Mouse (Mus musculus) limb, embryonic 15.5 days (tissue): ENCODE results near the gene Rtn1. TPM values are rescaled to one million over a fixed set of nuclear protein-coding genes. Genes with fewer than 3 reads are reported as not detected.

Experiments used
- ATAC-seq: fragments of 200-750 bp; cut with Nextera tagmentation; 2 replicates; pipeline ENCODE4 v1.8.0; 2017; ENCODE audit warnings: low read depth, moderate TSS enrichment; ENCODE audit not compliant: insufficient number of reproducible peaks, low FRiP score, low TSS enrichment
- H3K27ac ChIP-seq: fragments of 300-500 bp; sonication (generic); 2 replicates; pipeline ENCODE4 v1.5.1; 2015; ENCODE audit warnings: moderate library complexity, mild to moderate bottlenecking, inconsistent platforms
- H3K27me3 ChIP-seq: fragments of 300-500 bp; sonication (generic); 2 replicates; pipeline ENCODE4 v1.6.1; 2015; ENCODE audit warnings: inconsistent platforms
- H3K36me3 ChIP-seq: fragments of 300-500 bp; sonication (generic); 2 replicates; pipeline ENCODE4 v1.6.1; 2015; ENCODE audit warnings: inconsistent platforms
- H3K4me1 ChIP-seq: fragments of 300-500 bp; sonication (generic); 2 replicates; pipeline ENCODE4 v1.6.1; 2015; ENCODE audit warnings: inconsistent platforms
- H3K4me2 ChIP-seq: fragments of 300-500 bp; sonication (generic); 2 replicates; pipeline ENCODE4 v1.6.1; 2015; ENCODE audit warnings: mild to moderate bottlenecking, inconsistent platforms
- H3K4me3 ChIP-seq: fragments of 300-500 bp; sonication (generic); 2 replicates; pipeline ENCODE4 v1.5.1; 2015; ENCODE audit warnings: mild to moderate bottlenecking, inconsistent platforms
- H3K9ac ChIP-seq: fragments of 300-500 bp; sonication (generic); 2 replicates; pipeline ENCODE4 v1.6.1; 2015; ENCODE audit warnings: inconsistent platforms
- H3K9me3 ChIP-seq: fragments of 300-500 bp; sonication (generic); 2 replicates; pipeline ENCODE4 v1.6.1; 2016; ENCODE audit warnings: inconsistent platforms
- WGBS: fragments of 180-500 bp; shearing (Covaris S2); methylation state at CpG from one replicate; pipeline ENCODE4 v1.1.7; 2015; 5-methylcytosine and 5-hydroxymethylcytosine counted together
- polyA plus RNA-seq: library from polyadenylated mRNA; unstranded; fragments of >200 nt; fragmentation: Nextera tagmentation; extraction: Ambion mirVana; gene quantifications from 2 replicates; pipeline ENCODE4 v1.2.1, GENCODE M21; 2015

Rtn1 gene
- polyA plus RNA-seq, 1 experiment from 2014 or later: 6.8 TPM

GRCm38 (mm10) chr12:72347184-72347583, 61.7 kb downstream of the Rtn1 start:
- no peaks in the 10 kb centered on the region for H3K9me3 ChIP-seq
- ATAC-seq: no peak
- WGBS: 23% methylated on average over 1 of the region's 1 CpGs
- no peak overlapping the region for H3K4me3 ChIP-seq
- no peak overlapping the region for H3K9ac ChIP-seq
- H3K27me3 ChIP-seq: no peaks in the 10 kb centered on the region
- H3K36me3 ChIP-seq: no peaks in the 10 kb centered on the region
- no peaks in the 10 kb centered on the region for H3K4me1 ChIP-seq
- no peak overlapping the region for H3K4me2 ChIP-seq
- H3K27ac ChIP-seq: no peak overlapping the region

- ATAC-seq: no peak
- Histone ChIP-seq H3K9ac (no peak overlapping the region), H3K36me3 (no peaks in the 10 kb centered on the region), H3K9me3 (no peaks in the 10 kb centered on the region), H3K4me1 (no peaks in the 10 kb centered on the region), H3K4me2 (no peak overlapping the region), H3K27me3 (no peaks in the 10 kb centered on the region), H3K4me3 (no peak overlapping the region), H3K27ac (no peak overlapping the region)
- WGBS: 40% methylated on average over 2 of the region's 2 CpGs
Measured at GRCm38 (mm10) chr12:72343639-72344038, 65.2 kb downstream of the Rtn1 start.

- Histone ChIP-seq H3K27ac (no peak overlapping the region), H3K9ac (no peak overlapping the region), H3K36me3 (no peaks in the 10 kb centered on the region), H3K4me2 (no peak overlapping the region), H3K4me1 (no peaks in the 10 kb centered on the region), H3K9me3 (no peaks in the 10 kb centered on the region), H3K27me3 (no peaks in the 10 kb centered on the region), H3K4me3 (no peak overlapping the region)
- 85% methylated on average over 13 of the region's 13 CpGs for WGBS
- ATAC-seq: no peak
Measured at GRCm38 (mm10) chr12:72336009-72336408, 72.8 kb downstream of the Rtn1 start.

- no peaks in the 10 kb centered on the region for H3K4me1 ChIP-seq
- H3K4me2 ChIP-seq: no peak overlapping the region
- H3K9me3 ChIP-seq: no peaks in the 10 kb centered on the region
- no peak overlapping the region for H3K4me3 ChIP-seq
- no peaks in the 10 kb centered on the region for H3K36me3 ChIP-seq
- ATAC-seq: no peak
- WGBS: 63% methylated on average over 5 of the region's 5 CpGs
- no peak overlapping the region for H3K27ac ChIP-seq
- H3K27me3 ChIP-seq: no peaks in the 10 kb centered on the region
- H3K9ac ChIP-seq: no peak overlapping the region
Measured at GRCm38 (mm10) chr12:72332488-72333013, 76.3 kb downstream of the Rtn1 start.

- Histone ChIP-seq H3K4me1 (no peaks in the 10 kb centered on the region), H3K27me3 (no peaks in the 10 kb centered on the region), H3K36me3 (no peaks in the 10 kb centered on the region), H3K9me3 (no peaks in the 10 kb centered on the region), H3K9ac (no peak overlapping the region), H3K27ac (no peak overlapping the region), H3K4me2 (no peak overlapping the region), H3K4me3 (no peak overlapping the region)
- 57% methylated on average over 7 of the region's 7 CpGs for WGBS
- no peak for ATAC-seq
Measured at GRCm38 (mm10) chr12:72331912-72332487, 76.9 kb downstream of the Rtn1 start.

- H3K4me3 ChIP-seq: no peak overlapping the region
- no peaks in the 10 kb centered on the region for H3K36me3 ChIP-seq
- H3K9ac ChIP-seq: no peak overlapping the region
- no peak overlapping the region for H3K4me2 ChIP-seq
- H3K27me3 ChIP-seq: no peaks in the 10 kb centered on the region
- H3K4me1 ChIP-seq: no peaks in the 10 kb centered on the region
- no peak overlapping the region for H3K27ac ChIP-seq
- ATAC-seq: no peak
- no peaks in the 10 kb centered on the region for H3K9me3 ChIP-seq
Measured at GRCm38 (mm10) chr12:72326087-72326486, 82.8 kb downstream of the Rtn1 start.

- Histone ChIP-seq H3K9ac (no peak overlapping the region), H3K4me1 (no peaks in the 10 kb centered on the region), H3K4me2 (no peak overlapping the region), H3K4me3 (no peak overlapping the region), H3K9me3 (no peaks in the 10 kb centered on the region), H3K27ac (no peak overlapping the region), H3K36me3 (no peaks in the 10 kb centered on the region), H3K27me3 (no peaks in the 10 kb centered on the region)
- 25% methylated on average over 5 of the region's 5 CpGs for WGBS
- no peak for ATAC-seq
Measured at GRCm38 (mm10) chr12:72325025-72325424, 83.8 kb downstream of the Rtn1 start.

- H3K9ac ChIP-seq: no peak overlapping the region
- H3K27ac ChIP-seq: no peak overlapping the region
- H3K4me3 ChIP-seq: no peak overlapping the region
- H3K4me2 ChIP-seq: no peak overlapping the region
- no peaks in the 10 kb centered on the region for H3K4me1 ChIP-seq
- no peaks in the 10 kb centered on the region for H3K9me3 ChIP-seq
- ATAC-seq: no peak
- WGBS: 76% methylated on average over 10 of the region's 10 CpGs
- no peaks in the 10 kb centered on the region for H3K36me3 ChIP-seq
- no peaks in the 10 kb centered on the region for H3K27me3 ChIP-seq
Measured at GRCm38 (mm10) chr12:72324210-72324871, 84.5 kb downstream of the Rtn1 start.

GRCm38 (mm10) chr12:72323778-72324177, 85.1 kb downstream of the Rtn1 start:
- Histone ChIP-seq H3K27ac (no peak overlapping the region), H3K9me3 (no peaks in the 10 kb centered on the region), H3K4me1 (no peaks in the 10 kb centered on the region), H3K4me3 (no peak overlapping the region), H3K36me3 (no peaks in the 10 kb centered on the region), H3K9ac (no peak overlapping the region), H3K4me2 (no peak overlapping the region), H3K27me3 (no peaks in the 10 kb centered on the region)
- WGBS: 66% methylated on average over 4 of the region's 4 CpGs
- no peak for ATAC-seq

GRCm38 (mm10) chr12:72315732-72316465, 93.0 kb downstream of the Rtn1 start:
- Histone ChIP-seq H3K4me1 (0 out of 2 replicates have a peak, but pooled peaks cover 2% of the 10 kb centered on the region), H3K4me2 (no peak overlapping the region), H3K36me3 (no peaks in the 10 kb centered on the region), H3K9me3 (no peaks in the 10 kb centered on the region), H3K27me3 (no peaks in the 10 kb centered on the region), H3K9ac (no peak overlapping the region), H3K27ac (no peak overlapping the region), H3K4me3 (no peak overlapping the region)
- WGBS: 61% methylated on average over 15 of the region's 15 CpGs
- no peak for ATAC-seq

- WGBS: 71% methylated on average over 6 of the region's 6 CpGs
- H3K27me3 ChIP-seq: no peaks in the 10 kb centered on the region
- ATAC-seq: no peak
- no peak overlapping the region for H3K4me3 ChIP-seq
- H3K36me3 ChIP-seq: no peaks in the 10 kb centered on the region
- H3K4me2 ChIP-seq: no peak overlapping the region
- H3K9me3 ChIP-seq: no peaks in the 10 kb centered on the region
- H3K4me1 ChIP-seq: 0 out of 2 replicates have a peak, but pooled peaks cover 2% of the 10 kb centered on the region
- H3K9ac ChIP-seq: no peak overlapping the region
- no peak overlapping the region for H3K27ac ChIP-seq
Measured at GRCm38 (mm10) chr12:72310818-72311217, 98.0 kb downstream of the Rtn1 start.

GRCm38 (mm10) chr12:72308506-72308905, 100.3 kb downstream of the Rtn1 start:
- H3K27ac ChIP-seq: no peak overlapping the region
- no peak overlapping the region for H3K4me3 ChIP-seq
- no peak for ATAC-seq
- H3K4me1 ChIP-seq: no peaks in the 10 kb centered on the region
- no peaks in the 10 kb centered on the region for H3K36me3 ChIP-seq
- H3K27me3 ChIP-seq: no peaks in the 10 kb centered on the region
- H3K9me3 ChIP-seq: no peaks in the 10 kb centered on the region
- WGBS: 77% methylated on average over 8 of the region's 8 CpGs
- H3K9ac ChIP-seq: no peak overlapping the region
- H3K4me2 ChIP-seq: no peak overlapping the region
